Mouse (Mus musculus): ENCODE data around the gene Calhm3.
"Not testable (repeated sequence)": the region's sequence is repeated elsewhere in the genome, so short reads cannot be mapped to it uniquely, and the experiment has no call there.

The Calhm3 gene

GRCm38 (mm10) chr19:47167617-47168214 lies 10.2 kb upstream of the Calhm3 start:
- no peak for DNase-seq

- no peak for DNase-seq
Observed at GRCm38 (mm10) chr19:47166758-47167157, 9.2 kb upstream of the Calhm3 start.

GRCm38 (mm10) chr19:47163176-47163744 lies 5.7 kb upstream of the Calhm3 start:
- DNase-seq = no peak

- no peak for DNase-seq
Observed at GRCm38 (mm10) chr19:47161669-47162068, 4.1 kb upstream of the Calhm3 start.

- DNase-seq = no peak
Observed at GRCm38 (mm10) chr19:47153767-47154166, 3.8 kb downstream of the Calhm3 start.

GRCm38 (mm10) chr19:47152062-47152369 lies 5.5 kb downstream of the Calhm3 start:
- DNase-seq = no peak

GRCm38 (mm10) chr19:47151332-47152061 lies 6.1 kb downstream of the Calhm3 start:
- peak; percentile 48 for DNase-seq

- no peak for DNase-seq
Observed at GRCm38 (mm10) chr19:47149854-47150253, 7.7 kb downstream of the Calhm3 start.

- no peak for DNase-seq
Observed at GRCm38 (mm10) chr19:47148267-47148847, 9.2 kb downstream of the Calhm3 start.

GRCm38 (mm10) chr19:47144154-47144553 lies 13.4 kb downstream of the Calhm3 start, which contains the start of gene Calhm1:
Gene Calhm1 (minus strand): TSS chr19:47144254.
- no peak for DNase-seq

- no peak for DNase-seq
Observed at GRCm38 (mm10) chr19:47142438-47142837, 15.1 kb downstream of the Calhm3 start.

GRCm38 (mm10) chr19:47139611-47140010 lies 18.0 kb downstream of the Calhm3 start:
- DNase-seq = not testable (repeated sequence)

GRCm38 (mm10) chr19:47137771-47138421 lies 19.7 kb downstream of the Calhm3 start, which contains the start of gene Calhm2:
Gene Calhm2 (minus strand): TSS chr19:47138294.
- peak; percentile 57 for DNase-seq

- DNase-seq = peak; percentile 37
Observed at GRCm38 (mm10) chr19:47137051-47137581, 20.4 kb downstream of the Calhm3 start.

GRCm38 (mm10) chr19:47136170-47136569 lies 21.4 kb downstream of the Calhm3 start:
- no peak for DNase-seq

GRCm38 (mm10) chr19:47135568-47135967 lies 22.0 kb downstream of the Calhm3 start:
- no peak for DNase-seq

GRCm38 (mm10) chr19:47133161-47133560 lies 24.4 kb downstream of the Calhm3 start:
- DNase-seq = no peak

GRCm38 (mm10) chr19:47130551-47131125 lies 26.9 kb downstream of the Calhm3 start:
- no peak for DNase-seq

- DNase-seq = no peak
Observed at GRCm38 (mm10) chr19:47128835-47129234, 28.7 kb downstream of the Calhm3 start.

GRCm38 (mm10) chr19:47128164-47128563 lies 29.4 kb downstream of the Calhm3 start:
- DNase-seq = no peak

GRCm38 (mm10) chr19:47122802-47123201 lies 34.8 kb downstream of the Calhm3 start:
- DNase-seq = peak; percentile 50

- no peak for DNase-seq
Observed at GRCm38 (mm10) chr19:47121054-47121453, 36.5 kb downstream of the Calhm3 start.

GRCm38 (mm10) chr19:47118634-47119033 lies 38.9 kb downstream of the Calhm3 start:
- no peak for DNase-seq

Data from right cerebral cortex, postnatal 14 days (tissue).